Mouse (Mus musculus): ENCODE results near the gene Rtn1.

The Rtn1 gene

GRCm38 (mm10) chr12:72239230-72239894 is 169.5 kb downstream of the Rtn1 start:
- TF ChIP-seq GATA4 (IDR thresholded peaks at IDR 0.05; ENCODE audit: insufficient replicate concordance, low read length): no peak

DNA sequence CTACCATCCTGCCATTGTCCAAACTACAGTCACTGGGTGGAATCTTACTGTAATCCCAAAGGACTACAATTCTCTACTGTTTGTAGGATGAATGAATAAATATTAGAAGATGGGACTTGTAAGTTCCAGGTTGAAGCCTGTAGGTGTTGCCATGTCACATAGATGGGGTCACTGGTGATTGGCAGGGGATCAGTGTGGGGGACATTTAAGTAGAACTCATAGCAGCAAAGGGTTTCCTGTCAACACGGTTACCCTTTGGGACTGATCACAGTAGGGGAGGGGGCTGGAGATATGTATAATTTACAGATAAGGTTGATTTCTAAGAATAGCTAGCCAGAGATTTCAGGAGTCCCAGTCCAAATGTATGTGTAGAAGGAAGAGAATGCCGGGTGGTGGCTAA is 171.6 kb downstream of the Rtn1 start:
- TF ChIP-seq GATA4 (IDR thresholded peaks at IDR 0.05; ENCODE audit: insufficient replicate concordance, low read length): no peak

GRCm38 (mm10) chr12:72236564-72237011 is 172.3 kb downstream of the Rtn1 start:
- TF ChIP-seq GATA4 (IDR thresholded peaks at IDR 0.05; ENCODE audit: insufficient replicate concordance, low read length): no peak

- TF ChIP-seq GATA4 (IDR thresholded peaks at IDR 0.05; ENCODE audit: insufficient replicate concordance, low read length): no peak
Measured at GRCm38 (mm10) chr12:72235621-72236351, 173.1 kb downstream of the Rtn1 start.

- TF ChIP-seq GATA4 (IDR thresholded peaks at IDR 0.05; ENCODE audit: insufficient replicate concordance, low read length): no peak
Measured at GRCm38 (mm10) chr12:72234966-72235365, 173.9 kb downstream of the Rtn1 start.

DNA sequence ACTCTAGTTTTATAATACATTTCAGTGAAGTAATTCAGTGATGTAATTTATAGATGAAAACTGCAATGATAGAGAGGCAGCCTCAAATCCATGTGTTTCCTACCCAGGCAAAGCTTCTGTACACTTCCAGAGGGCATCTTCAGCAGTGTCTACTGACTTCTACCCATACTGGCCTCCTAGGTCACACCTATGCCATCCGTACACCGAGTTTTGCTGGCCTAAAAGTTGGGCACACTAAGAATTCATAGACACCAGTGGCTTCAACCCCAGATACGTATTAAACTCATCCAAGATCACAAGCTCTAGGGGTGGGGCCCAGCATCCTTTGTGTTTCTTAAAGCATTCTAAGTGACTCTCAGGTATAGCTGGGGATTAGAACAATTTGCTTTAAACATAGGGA is 174.7 kb downstream of the Rtn1 start:
- no peak for TF ChIP-seq GATA4 (IDR thresholded peaks at IDR 0.05; ENCODE audit: insufficient replicate concordance, low read length)

DNA sequence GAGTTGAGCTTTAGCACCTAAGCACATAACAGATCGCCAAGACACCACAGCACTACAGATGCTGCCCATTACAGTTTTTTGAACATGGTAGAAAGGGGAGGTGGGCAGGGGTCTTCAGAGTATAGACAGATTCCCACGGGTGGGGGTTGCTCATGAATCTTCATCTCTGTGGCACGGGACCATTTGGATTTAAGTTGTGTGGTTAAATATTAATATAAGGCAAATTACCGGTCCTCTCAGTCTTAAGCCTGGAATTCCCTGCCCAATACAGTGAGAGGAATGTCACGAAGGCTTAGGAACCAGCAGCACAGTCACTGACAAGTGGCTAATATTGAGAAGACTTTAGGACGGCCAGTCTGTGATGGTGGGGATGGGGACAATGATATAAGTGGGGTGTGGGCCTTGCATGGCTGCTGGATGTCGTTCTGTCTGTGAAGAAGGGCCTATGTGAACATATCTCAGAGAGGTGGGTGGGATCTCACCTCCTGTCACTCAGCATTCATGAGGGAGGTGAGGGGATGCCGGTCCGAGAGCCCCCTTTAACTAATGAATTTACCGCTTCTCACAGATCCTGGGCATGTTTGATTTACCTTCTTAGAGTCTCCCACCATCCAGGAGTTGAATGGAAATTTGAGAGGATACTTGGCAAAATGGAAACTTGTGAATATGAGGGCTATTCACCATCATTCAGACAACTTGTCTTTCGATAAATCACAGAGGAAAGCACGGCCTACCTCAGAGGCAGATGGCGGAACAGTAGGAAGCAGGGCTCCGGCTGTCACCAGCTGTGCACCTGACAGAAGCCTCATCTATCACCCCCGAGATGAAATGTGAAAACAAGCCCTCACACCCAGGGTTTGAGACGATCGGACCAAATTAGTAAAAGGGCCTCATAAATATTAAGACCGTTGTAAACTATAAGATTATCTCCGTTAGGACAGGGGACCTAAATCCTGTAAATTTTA is 175.7 kb downstream of the Rtn1 start:
- TF ChIP-seq GATA4 (IDR thresholded peaks at IDR 0.05; ENCODE audit: insufficient replicate concordance, low read length): no peak

DNA sequence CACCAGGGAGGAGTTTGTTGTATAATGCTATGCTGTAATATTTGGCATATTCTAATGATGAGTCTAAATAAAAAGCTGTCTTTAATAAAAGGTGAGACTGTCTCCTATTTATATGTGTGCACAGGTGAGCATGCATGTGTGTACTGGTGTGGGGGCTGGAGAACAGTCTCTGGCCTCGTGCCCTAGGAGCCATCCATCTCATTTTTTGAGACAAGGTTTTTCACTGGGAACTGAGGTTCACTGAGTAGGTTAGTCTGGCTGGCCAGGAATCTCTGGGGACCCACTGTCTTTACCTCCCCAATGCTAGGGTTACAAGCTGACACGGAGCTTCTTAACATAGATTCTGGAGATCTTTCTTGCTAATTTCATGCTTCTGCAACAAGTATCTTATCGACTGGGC is 176.7 kb downstream of the Rtn1 start:
- TF ChIP-seq GATA4 (IDR thresholded peaks at IDR 0.05; ENCODE audit: insufficient replicate concordance, low read length): no peak

DNA sequence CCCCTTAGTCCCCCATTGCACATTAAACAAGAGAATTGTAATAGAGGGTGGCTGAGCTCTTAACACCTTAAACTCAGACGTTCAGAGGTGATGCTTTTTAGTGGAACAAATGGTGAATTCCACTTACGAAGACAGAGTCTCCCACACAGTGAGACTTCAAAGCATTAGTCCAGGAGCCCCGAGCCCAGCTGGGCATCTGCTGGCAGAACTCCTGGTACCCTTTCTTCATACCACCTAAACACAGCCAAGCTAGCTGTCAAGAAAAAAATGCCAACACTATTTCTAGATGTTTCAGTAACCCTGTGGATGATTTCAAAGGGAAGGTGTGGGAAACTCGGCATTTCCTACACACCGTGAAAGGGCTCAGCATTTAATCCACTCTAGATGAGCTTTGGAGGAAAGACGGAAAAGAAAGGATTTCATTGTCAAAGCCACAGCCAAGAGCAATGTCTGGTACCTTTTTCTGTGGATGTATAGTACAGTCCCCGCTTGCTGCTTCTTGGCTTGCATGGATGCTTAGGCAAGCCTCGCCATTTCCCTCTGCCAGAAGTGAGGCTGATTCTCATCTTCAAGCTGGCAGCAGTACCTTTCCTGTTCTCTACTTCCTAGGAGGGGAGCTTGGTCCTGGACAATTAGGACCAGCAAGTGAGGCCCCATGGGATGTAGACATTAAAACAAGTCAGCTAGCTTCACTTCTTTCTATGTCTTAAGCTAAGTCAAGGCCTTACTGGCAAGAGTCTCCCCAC is 179.2 kb downstream of the Rtn1 start:
- TF ChIP-seq GATA4 (IDR thresholded peaks at IDR 0.05; ENCODE audit: insufficient replicate concordance, low read length): no peak

- no peak for TF ChIP-seq GATA4 (IDR thresholded peaks at IDR 0.05; ENCODE audit: insufficient replicate concordance, low read length)
Measured at GRCm38 (mm10) chr12:72227731-72228130, 181.1 kb downstream of the Rtn1 start.

GRCm38 (mm10) chr12:72225371-72225770 is 183.5 kb downstream of the Rtn1 start:
- no peak for TF ChIP-seq GATA4 (IDR thresholded peaks at IDR 0.05; ENCODE audit: insufficient replicate concordance, low read length)

DNA sequence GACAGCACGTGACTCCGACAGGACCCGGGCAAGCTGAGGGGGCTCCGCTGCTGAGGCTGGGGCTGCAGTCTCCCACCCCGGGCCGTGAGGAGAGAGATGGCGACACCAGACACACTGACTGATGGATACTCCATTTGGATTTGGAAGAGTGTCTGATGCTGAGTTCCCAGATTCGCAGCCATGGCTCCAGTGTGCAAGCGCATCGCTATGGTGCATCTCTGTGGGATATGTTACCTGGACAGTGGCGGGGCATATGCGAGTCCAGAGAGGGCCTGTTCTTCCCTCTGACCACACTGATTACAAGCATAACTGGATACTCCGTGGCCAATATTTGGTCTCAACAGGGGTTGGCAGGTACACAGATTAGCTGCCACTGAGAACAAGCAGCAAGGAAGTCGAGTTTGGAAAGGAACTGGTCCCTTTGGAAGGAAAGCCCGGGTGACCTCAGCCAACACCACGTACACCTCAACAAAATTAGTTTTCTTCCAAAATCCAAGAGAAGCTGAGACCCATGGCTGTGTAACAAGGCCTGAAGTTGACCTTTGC is 185.2 kb downstream of the Rtn1 start:
- no peak for TF ChIP-seq GATA4 (IDR thresholded peaks at IDR 0.05; ENCODE audit: insufficient replicate concordance, low read length)

- TF ChIP-seq GATA4 (IDR thresholded peaks at IDR 0.05; ENCODE audit: insufficient replicate concordance, low read length): no peak
Measured at GRCm38 (mm10) chr12:72213554-72213953, 195.3 kb downstream of the Rtn1 start.

DNA sequence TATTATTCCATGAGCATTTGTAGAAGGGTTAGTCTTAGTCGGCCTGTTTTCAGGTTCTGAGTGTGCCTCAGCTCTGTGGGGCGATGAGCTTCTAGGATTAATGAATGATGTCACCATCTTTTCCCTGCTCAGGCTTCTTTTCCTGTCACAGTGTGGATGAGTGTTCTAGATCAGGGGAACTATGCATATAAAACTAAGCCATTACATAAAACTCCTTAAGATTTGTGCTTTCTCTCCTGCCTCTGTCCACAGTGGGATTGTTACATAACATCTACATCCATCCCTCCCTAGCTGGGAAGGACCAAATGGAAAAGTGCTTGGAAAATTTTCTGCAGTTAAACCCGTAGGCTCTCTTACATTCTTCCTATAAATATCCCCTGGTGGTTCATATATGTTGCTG is 208.0 kb downstream of the Rtn1 start:
- no peak for TF ChIP-seq GATA4 (IDR thresholded peaks at IDR 0.05; ENCODE audit: insufficient replicate concordance, low read length)

Measured in liver, adult (tissue).